Mouse (Mus musculus) heart, postnatal 0 days (tissue): ENCODE measurements at regions not wholly inside any gene's neighbourhood (a gene's known extent, or its start where the extent isn't known, plus 50 kb on each side); places are given as distances from the start of the nearest gene placed in this dataset.

Experiments
- CTCF ChIP-seq: IDR thresholded peaks from 2 replicates; pipeline ENCODE4 v1.5.1; 2016; ENCODE audit warnings: antibody characterized with exemption, control low read depth, low read depth
- EP300 ChIP-seq: IDR thresholded peaks from 2 replicates; pipeline ENCODE4 v1.6.1; 2016; ENCODE audit warnings: antibody characterized with exemption, low read depth

DNA sequence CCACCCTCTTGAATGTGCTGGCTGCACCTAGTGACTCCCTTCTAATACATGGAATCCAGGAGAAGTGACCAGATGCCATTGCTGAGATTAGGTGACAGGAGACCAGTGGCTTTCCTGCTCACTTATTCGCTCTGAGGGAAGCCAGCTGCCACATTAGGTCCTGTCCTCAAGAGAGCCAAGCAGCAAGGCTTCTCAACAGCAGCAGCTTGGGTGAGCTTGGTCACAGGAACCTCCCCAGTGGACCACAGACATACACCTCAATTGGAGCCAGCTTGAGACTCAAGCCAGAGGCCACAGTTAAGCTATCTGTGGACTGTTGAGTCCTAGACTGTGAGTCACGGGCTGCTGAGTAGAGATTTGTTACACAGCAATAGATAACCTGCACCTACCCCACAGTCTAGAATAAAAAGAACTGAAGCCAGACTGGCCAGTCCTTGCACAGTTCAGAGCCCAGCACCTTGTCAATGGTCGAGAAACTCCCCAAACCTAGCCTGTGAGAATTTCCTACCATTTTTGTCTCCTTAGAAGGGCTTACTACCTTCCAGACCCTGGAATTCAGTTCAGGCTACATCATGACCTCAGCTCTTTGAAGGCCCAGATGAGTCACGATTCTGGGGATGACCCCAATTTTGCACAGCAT, 1615.0 kb upstream of the Gulo start:
- no peak for TF ChIP-seq CTCF
- TF ChIP-seq EP300: no peak
